Mouse (Mus musculus): ENCODE measurements around the gene Cep41.

DNA sequence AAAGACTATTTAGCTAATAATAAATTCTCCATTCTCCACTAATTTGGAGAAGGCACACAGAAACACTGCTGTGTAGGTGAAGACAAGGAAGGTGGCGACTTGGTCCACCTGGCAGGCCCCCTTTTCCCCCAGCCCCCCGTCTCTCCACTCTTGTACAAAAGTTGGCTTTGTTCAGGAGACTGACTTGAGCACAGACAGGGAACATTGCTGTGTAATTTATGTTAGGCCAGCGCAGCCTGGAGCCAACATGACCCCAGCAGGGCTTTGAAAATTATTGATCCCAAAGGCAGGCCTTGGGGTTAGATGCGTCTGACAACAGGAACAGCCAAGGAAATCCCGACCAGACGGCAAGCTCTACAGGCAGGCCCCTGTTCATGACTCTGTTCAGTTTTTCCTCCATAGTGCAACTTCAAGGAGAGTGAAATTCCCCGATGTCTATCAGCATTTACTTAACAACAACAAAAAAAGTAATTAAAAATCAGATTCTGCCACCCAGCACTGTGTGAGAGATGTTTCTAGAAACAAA is 89.1 kb downstream of the Cep41 start:
- TF ChIP-seq POLR2A (IDR thresholded peaks at IDR 0.05; ENCODE audit: control insufficient read depth, extremely low read depth, insufficient read depth, low read length, poor library complexity) (no peak), CTCF (IDR thresholded peaks at IDR 0.05; ENCODE audit: borderline replicate concordance, control insufficient read depth, extremely low read depth, insufficient read depth, low read length, poor library complexity) (no peak)
